Mouse (Mus musculus): ENCODE data around the gene Olfr287. TPM values are rescaled to one million over a fixed set of nuclear protein-coding genes. Genes with fewer than 3 reads are reported as not detected.

Olfr287 gene
- polyA plus RNA-seq, 1 experiment from 2014 or later: not detected

DNA sequence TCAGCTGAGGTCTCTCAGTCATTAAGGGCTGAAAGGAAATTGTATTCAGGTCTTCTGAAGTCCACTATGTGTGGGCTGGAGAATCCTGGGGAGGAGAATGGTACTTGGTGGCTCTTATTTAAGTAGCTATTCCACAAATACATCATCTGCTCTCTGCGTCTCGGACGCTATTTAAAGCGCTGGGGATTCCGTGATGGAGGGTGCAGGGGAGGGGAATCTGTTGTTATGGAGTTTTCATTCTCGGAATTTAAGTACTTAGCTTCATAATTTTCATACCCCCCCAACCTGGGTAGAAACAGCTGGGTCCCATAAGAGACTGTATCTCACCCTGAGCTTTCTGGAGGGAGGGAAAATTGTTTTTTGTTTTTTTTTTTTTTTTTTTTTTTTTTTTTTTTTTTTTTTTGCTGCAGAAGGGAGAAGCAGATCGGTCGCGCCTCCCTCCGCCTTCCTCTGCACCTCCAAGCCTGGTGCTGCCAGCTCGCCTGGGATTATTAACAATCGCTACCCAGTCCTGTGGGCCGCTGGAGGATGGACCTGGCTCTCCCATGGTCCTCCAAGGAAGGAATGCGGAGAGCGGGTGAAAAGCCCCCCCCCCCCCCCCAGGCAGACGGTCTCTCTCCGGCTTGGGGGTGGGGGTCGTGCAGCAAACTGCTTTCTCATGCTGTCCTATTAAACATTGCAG, 53.8 kb downstream of the Olfr287 start, which contains the start of gene Ccdc184:
Gene Ccdc184, plus strand, starts transcription at position 196 of the 682 bp plus-strand sequence.
- ATAC-seq: peak; percentile 34
- H3K27me3 ChIP-seq (replicated peaks): peaks cover 55% of the 10 kb centered on the region
- no peak within 1 kb of the TSS for H3K27ac ChIP-seq
- peaks cover 12% of the 10 kb centered on the region for H3K4me1 ChIP-seq (replicated peaks)
- H3K9ac ChIP-seq: 0 out of 2 replicates have a peak within 1 kb of the TSS, but pooled peaks have one; percentile 3
- H3K4me2 ChIP-seq (replicated peaks): peak within 1 kb of the TSS; percentile 62
- H3K9me3 ChIP-seq: no peaks in the 10 kb centered on the region
- no peaks in the 10 kb centered on the region for H3K36me3 ChIP-seq
- H3K4me3 ChIP-seq (replicated peaks): peak within 1 kb of the TSS; percentile 35
- 5% methylated on average over 18 of the region's 18 CpGs for WGBS

- Histone ChIP-seq H3K27ac (no peak within 1 kb of the TSS), H3K36me3 (no peaks in the 10 kb centered on the region), H3K4me1 (replicated peaks) (peaks cover 12% of the 10 kb centered on the region), H3K4me3 (replicated peaks) (no peak within 1 kb of the TSS), H3K9me3 (no peaks in the 10 kb centered on the region), H3K9ac (no peak within 1 kb of the TSS), H3K4me2 (replicated peaks) (no peak within 1 kb of the TSS), H3K27me3 (replicated peaks) (peaks cover 47% of the 10 kb centered on the region)
- WGBS: 80% methylated on average over 5 of the region's 5 CpGs
- ATAC-seq: no peak
These were observed 55.3 kb downstream of the Olfr287 start, which contains the start of gene Asb8 for GRCm38 (mm10) chr15:98165525-98165924. Gene Asb8, minus strand, starts transcription at chr15:98165625.

DNA sequence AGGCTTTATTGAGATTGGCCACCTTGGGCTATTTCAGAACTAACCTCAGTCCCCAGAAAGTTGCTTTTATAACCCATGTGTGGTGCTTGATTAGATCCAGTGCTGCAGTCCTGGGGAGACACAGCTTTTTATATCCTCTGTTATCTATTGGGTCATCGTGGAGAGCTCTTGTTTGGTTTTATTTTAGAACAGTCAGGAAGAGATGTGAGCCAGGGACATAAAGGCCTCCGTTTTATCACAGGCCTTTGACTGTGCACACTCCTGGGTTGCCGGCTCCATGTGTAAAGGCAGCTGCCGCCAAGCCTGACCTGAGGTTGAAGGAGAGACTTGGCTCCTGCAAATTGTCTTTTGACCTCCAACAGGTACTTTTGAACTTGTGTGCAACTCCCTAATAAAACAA, 58.3 kb downstream of the Olfr287 start:
- H3K4me2 ChIP-seq (replicated peaks): no peak overlapping the region
- no peak overlapping the region for H3K27ac ChIP-seq
- H3K4me3 ChIP-seq (replicated peaks): no peak overlapping the region
- WGBS: 55% methylated on average over 4 of the region's 4 CpGs
- H3K4me1 ChIP-seq (replicated peaks): peaks cover 3% of the 10 kb centered on the region
- no peak overlapping the region for H3K9ac ChIP-seq
- no peak for ATAC-seq
- H3K36me3 ChIP-seq: no peaks in the 10 kb centered on the region
- H3K9me3 ChIP-seq: no peaks in the 10 kb centered on the region
- H3K27me3 ChIP-seq (replicated peaks): peaks cover 18% of the 10 kb centered on the region

DNA sequence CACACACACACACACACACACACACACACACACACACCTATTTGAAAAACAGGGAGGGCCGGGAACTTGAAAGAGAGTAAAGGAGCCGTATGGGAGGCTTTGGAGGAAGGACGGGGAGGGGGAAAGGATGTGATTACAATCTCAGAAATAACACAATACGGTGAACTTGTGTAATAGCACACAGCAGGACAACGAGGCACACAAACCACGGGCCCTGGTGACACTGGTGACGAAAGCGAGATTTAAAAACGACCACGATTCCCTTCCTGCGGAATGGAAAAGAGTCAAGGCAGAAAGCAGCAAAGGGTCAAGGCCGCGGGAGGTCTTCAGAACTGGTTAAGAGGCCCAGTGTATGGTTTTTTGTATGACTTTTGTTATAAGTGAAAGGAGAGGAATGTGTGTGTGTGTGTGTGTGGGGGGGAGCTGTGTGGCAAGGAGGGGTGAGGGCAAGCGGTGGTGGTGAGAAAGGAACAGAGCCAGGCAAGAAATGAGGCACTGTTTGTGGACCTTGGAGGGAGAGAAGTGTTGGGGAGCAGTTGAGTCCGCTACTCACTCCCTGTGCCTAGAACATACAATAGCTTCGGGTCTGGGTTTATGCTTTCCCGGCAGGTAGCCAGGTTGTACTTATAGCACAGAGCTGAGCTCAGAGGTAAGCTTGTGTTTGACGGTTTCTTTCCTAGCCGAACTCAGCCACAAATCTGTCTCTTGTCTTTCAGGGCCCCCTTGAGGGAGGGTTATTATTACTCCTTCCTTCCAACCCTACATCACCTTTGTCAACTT, 59.6 kb downstream of the Olfr287 start:
- Histone ChIP-seq H3K27me3 (replicated peaks) (peaks cover 7% of the 10 kb centered on the region), H3K9ac (no peak overlapping the region), H3K9me3 (no peaks in the 10 kb centered on the region), H3K4me3 (replicated peaks) (no peak overlapping the region), H3K27ac (no peak overlapping the region), H3K36me3 (no peaks in the 10 kb centered on the region), H3K4me2 (replicated peaks) (no peak overlapping the region), H3K4me1 (replicated peaks) (no peaks in the 10 kb centered on the region)
- 73% methylated on average over 19 of the region's 19 CpGs for WGBS
- ATAC-seq: no peak

GRCm38 (mm10) chr15:98157253-98157652, 63.6 kb downstream of the Olfr287 start:
- WGBS: 56% methylated on average over 1 of the region's 1 CpGs

More at GRCm38 (mm10) chr15:98157253-98157652, 63.6 kb downstream of the Olfr287 start:
- Histone ChIP-seq H3K27ac (no peak overlapping the region), H3K9ac (no peak overlapping the region), H3K4me1 (replicated peaks) (no peaks in the 10 kb centered on the region), H3K27me3 (replicated peaks) (no peaks in the 10 kb centered on the region), H3K36me3 (no peaks in the 10 kb centered on the region), H3K4me3 (replicated peaks) (no peak overlapping the region), H3K4me2 (replicated peaks) (no peak overlapping the region), H3K9me3 (no peaks in the 10 kb centered on the region)
- no peak for ATAC-seq

Other genes with a start within 250 kb of the Olfr287 start
- gene Col2a1, start 216.4 kb downstream of the Olfr287 start, polyA plus RNA-seq (2015; fragmentation: Nextera tagmentation; extraction: Ambion mirVana): 2.0 and 2.7 TPM in 2 replicates
- gene Pfkm, start 128.5 kb downstream of the Olfr287 start, polyA plus RNA-seq (2015; fragmentation: Nextera tagmentation; extraction: Ambion mirVana): 27.9 and 28.4 TPM in 2 replicates
- 26.5 and 27.4 TPM in 2 replicates for gene Senp1, start 127.3 kb downstream of the Olfr287 start, polyA plus RNA-seq (2015; fragmentation: Nextera tagmentation; extraction: Ambion mirVana)
- 46.6 and 49.5 TPM in 2 replicates for gene Asb8, start 55.4 kb downstream of the Olfr287 start, polyA plus RNA-seq (2015; fragmentation: Nextera tagmentation; extraction: Ambion mirVana)
- 1.6 and 1.7 TPM in 2 replicates for gene Ccdc184, start 53.9 kb downstream of the Olfr287 start, polyA plus RNA-seq (2015; fragmentation: Nextera tagmentation; extraction: Ambion mirVana)
- gene Olfr288, start 25.5 kb downstream of the Olfr287 start, polyA plus RNA-seq (2015; fragmentation: Nextera tagmentation; extraction: Ambion mirVana): not detected in 2 replicates
- gene Gm44579, start 79 bp downstream of the Olfr287 start, polyA plus RNA-seq (2015; fragmentation: Nextera tagmentation; extraction: Ambion mirVana): not detected in 2 replicates
- gene Olfr286, start 13.4 kb upstream of the Olfr287 start, polyA plus RNA-seq (2015; fragmentation: Nextera tagmentation; extraction: Ambion mirVana): not detected in 2 replicates
- gene H1fnt, start 36.2 kb upstream of the Olfr287 start, polyA plus RNA-seq (2015; fragmentation: Nextera tagmentation; extraction: Ambion mirVana): not detected in 2 replicates
- 0.21 and 0.36 TPM in 2 replicates for gene Zfp641, start 75.1 kb upstream of the Olfr287 start, polyA plus RNA-seq (2015; fragmentation: Nextera tagmentation; extraction: Ambion mirVana)
- not detected in 2 replicates for gene Olfr285, start 96.3 kb upstream of the Olfr287 start, polyA plus RNA-seq (2015; fragmentation: Nextera tagmentation; extraction: Ambion mirVana)
- not detected in 2 replicates for gene Olfr284, start 119.9 kb upstream of the Olfr287 start, polyA plus RNA-seq (2015; fragmentation: Nextera tagmentation; extraction: Ambion mirVana)
- gene Olfr283, start 159.9 kb upstream of the Olfr287 start, polyA plus RNA-seq (2015; fragmentation: Nextera tagmentation; extraction: Ambion mirVana): not detected in 2 replicates
- not detected in 2 replicates for gene Olfr282, start 210.2 kb upstream of the Olfr287 start, polyA plus RNA-seq (2015; fragmentation: Nextera tagmentation; extraction: Ambion mirVana)
- not detected in 2 replicates for gene Olfr281, start 231.5 kb upstream of the Olfr287 start, polyA plus RNA-seq (2015; fragmentation: Nextera tagmentation; extraction: Ambion mirVana)
- not detected in 2 replicates for gene OR5BS1P, start 248.8 kb upstream of the Olfr287 start, polyA plus RNA-seq (2015; fragmentation: Nextera tagmentation; extraction: Ambion mirVana)